Comparison of ENCODE assay signal across 20 mouse cellular contexts in genomic region chr3:89732091-89732490, GRCm38 (mm10). TPM values are rescaled to one million over a fixed set of nuclear protein-coding genes. Genes with fewer than 3 reads are reported as not detected.
DNase-seq lines count a peak whose midpoint lies in the region; ATAC-seq and TF ChIP-seq lines count a peak whose summit lies in the region.
"Had no signal": no experiment of that assay in that cellular context is flagged by ENCODE, and none has a peak within 500 bp of the region (broad histone marks: within the 10 kb centered on the region; RNA-seq: fewer than 3 reads in every experiment).

No protein-coding gene starts in this region.

- H3K4me2 ChIP-seq in intestine, postnatal 0 days (replicated peaks; ENCODE audit: low read depth), result peak overlapping the region; percentile 64
- no peak overlapping the region for H3K4me2 ChIP-seq in intestine, embryonic 16.5 days (ENCODE audit: low read depth, low read length)
- peak overlapping the region; percentile 84 for H3K4me2 ChIP-seq in liver, embryonic 12.5 days
- H3K4me2 ChIP-seq in myocyte (ENCODE audit: low read depth), result no peak overlapping the region
- H3K4me2 ChIP-seq: forebrain, embryonic 13.5 days had no signal

- 83% methylated on average over 4 of the region's 4 CpGs for WGBS in intestine, postnatal 0 days
- 89% methylated on average over 4 of the region's 4 CpGs for WGBS in intestine, embryonic 16.5 days
- WGBS in liver, embryonic 12.5 days (ENCODE audit: insufficient replicate concordance), result 45% methylated on average over 4 of the region's 4 CpGs

- ATAC-seq in intestine, postnatal 0 days, result no peak
- ATAC-seq in intestine, embryonic 16.5 days, result no peak
- ATAC-seq in G1E (ENCODE audit: extremely low read depth, insufficient number of reproducible peaks, low FRiP score, poor library complexity, severe bottlenecking), result no peak
- no peak for ATAC-seq in liver, embryonic 12.5 days
- ATAC-seq: activated CD4-positive, CD25-positive, alpha-beta regulatory T cell, adult 4 months; forebrain, embryonic 13.5 days; hindbrain, embryonic 16.5 days; midbrain, embryonic 16.5 days had no signal

- no peak for TF ChIP-seq POLR2A in myocyte (IDR thresholded peaks at IDR 0.05; ENCODE audit: insufficient read length, low read depth)

- H3K4me3 ChIP-seq in intestine, postnatal 0 days (ENCODE audit: low read depth, low read length), result no peak overlapping the region
- no peak overlapping the region for H3K4me3 ChIP-seq in intestine, embryonic 16.5 days (ENCODE audit: low read length)
- peak overlapping the region; percentile 50; the same call in 1 of the 2 replicates for H3K4me3 ChIP-seq in G1E (ENCODE audit: low read depth, low read length)
- peak overlapping the region; percentile 84 for H3K4me3 ChIP-seq in liver, embryonic 12.5 days
- peak overlapping the region; percentile 46 for H3K4me3 ChIP-seq in myocyte
- H3K4me3 ChIP-seq: forebrain, embryonic 13.5 days; heart, embryonic 10.5 days had no signal

- no peak overlapping the region for H3ac ChIP-seq in myocyte (ENCODE audit: control insufficient read depth, insufficient read length)

- H3K27ac ChIP-seq in intestine, postnatal 0 days (ENCODE audit: low read depth, low read length), result no peak overlapping the region
- H3K27ac ChIP-seq in intestine, embryonic 16.5 days (ENCODE audit: low read length), result no peak overlapping the region
- no peak overlapping the region for H3K27ac ChIP-seq in liver, embryonic 12.5 days
- H3K27ac ChIP-seq: forebrain, embryonic 13.5 days; heart, embryonic 10.5 days; limb, embryonic 15.5 days had no signal

- H3K79me2 ChIP-seq in myocyte (ENCODE audit: control insufficient read depth, insufficient read depth), result peaks cover 37% of the 10 kb centered on the region

- H3K4me1 ChIP-seq in intestine, postnatal 0 days (replicated peaks; ENCODE audit: control insufficient read depth, insufficient read depth, low read length), result no peaks in the 10 kb centered on the region
- peaks cover 9% of the 10 kb centered on the region for H3K4me1 ChIP-seq in intestine, embryonic 16.5 days (ENCODE audit: control insufficient read depth, insufficient read depth, low read length)
- H3K4me1 ChIP-seq in G1E (ENCODE audit: insufficient read depth, low read depth, low read length), result peaks cover 60% of the 10 kb centered on the region
- H3K4me1 ChIP-seq in liver, embryonic 12.5 days, result peaks cover 34% of the 10 kb centered on the region

- DNase-seq in G1E (ENCODE audit: low spot score), result no peak
- DNase-seq in layer of hippocampus, adult 18-20 months (ENCODE audit: low spot score in 2 of 2), result no peak
- DNase-seq in layer of hippocampus, adult 9-11 months, result no peak
- DNase-seq: adrenal gland, postnatal 10 days; cerebellum, adult 11 months; cerebellum, postnatal 36 days; gastrocnemius, postnatal 36 days; kidney, adult 18-20 months; kidney, postnatal 14 days; lung, postnatal 10 days had no signal

- H3K27me3 ChIP-seq in intestine, postnatal 0 days (replicated peaks; ENCODE audit: control insufficient read depth, insufficient read depth, low read length), result no peaks in the 10 kb centered on the region
- no peaks in the 10 kb centered on the region for H3K27me3 ChIP-seq in intestine, embryonic 16.5 days (replicated peaks; ENCODE audit: control insufficient read depth, insufficient read depth, low read length)
- H3K27me3 ChIP-seq in G1E (ENCODE audit: insufficient read depth, low read length), result no peaks in the 10 kb centered on the region
- H3K27me3 ChIP-seq in liver, embryonic 12.5 days (replicated peaks), result no peaks in the 10 kb centered on the region
- no peaks in the 10 kb centered on the region for H3K27me3 ChIP-seq in myocyte (ENCODE audit: control insufficient read depth, insufficient read depth, insufficient read length)
- H3K27me3 ChIP-seq: forebrain, embryonic 13.5 days; limb, embryonic 15.5 days had no signal

- no peak overlapping the region for H3K9ac ChIP-seq in intestine, postnatal 0 days (ENCODE audit: low read depth, low read length)
- H3K9ac ChIP-seq in intestine, embryonic 16.5 days (ENCODE audit: low read depth, low read length), result no peak overlapping the region
- peak overlapping the region; percentile 90; the same call in 1 of the 2 replicates for H3K9ac ChIP-seq in liver, embryonic 12.5 days
- H3K9ac ChIP-seq: forebrain, embryonic 13.5 days; limb, embryonic 15.5 days had no signal

- H3K36me3 ChIP-seq in intestine, postnatal 0 days (ENCODE audit: control insufficient read depth, insufficient read depth), result peaks cover 25% of the 10 kb centered on the region
- H3K36me3 ChIP-seq in intestine, embryonic 16.5 days (ENCODE audit: control insufficient read depth, insufficient read depth, low read length), result no peaks in the 10 kb centered on the region
- peaks cover 47% of the 10 kb centered on the region for H3K36me3 ChIP-seq in G1E (replicated peaks)
- H3K36me3 ChIP-seq in liver, embryonic 12.5 days, result peaks cover 28% of the 10 kb centered on the region
- H3K36me3 ChIP-seq in myocyte (ENCODE audit: control insufficient read depth, insufficient read depth), result no peaks in the 10 kb centered on the region

- no peaks in the 10 kb centered on the region for H3K9me3 ChIP-seq in intestine, postnatal 0 days (ENCODE audit: control insufficient read depth)
- H3K9me3 ChIP-seq in intestine, embryonic 16.5 days (ENCODE audit: control insufficient read depth, low read length), result no peaks in the 10 kb centered on the region
- H3K9me3 ChIP-seq in G1E (replicated peaks), result no peaks in the 10 kb centered on the region
- H3K9me3 ChIP-seq in liver, embryonic 12.5 days (replicated peaks), result no peaks in the 10 kb centered on the region
- H3K9me3 ChIP-seq: forebrain, embryonic 13.5 days; heart, embryonic 10.5 days; limb, embryonic 15.5 days had no signal

- TF ChIP-seq CTCF in intestine, postnatal 0 days (IDR thresholded peaks at IDR 0.05; ENCODE audit: low read depth), result no peak
- TF ChIP-seq CTCF in G1E (IDR thresholded peaks at IDR 0.05; ENCODE audit: low read depth, low read length), result no peak

TF ChIP-seq in myocyte, 11 proteins besides CTCF, POLR2A, EP300 and RAD21:
- TF ChIP-seq MYOD1 (IDR thresholded peaks at IDR 0.05; ENCODE audit: control insufficient read depth in 1 of 3, insufficient read length in 2 of 3, low read depth in 2 of 3), result no peak
- no peak for TF ChIP-seq CEBPB (IDR thresholded peaks at IDR 0.05; ENCODE audit: insufficient read depth, poor library complexity, severe bottlenecking)
- TF ChIP-seq USF1 (IDR thresholded peaks at IDR 0.05; ENCODE audit: low read depth), result no peak
- TF ChIP-seq E2F4 (IDR thresholded peaks at IDR 0.05; ENCODE audit: insufficient read depth), result no peak
- TF ChIP-seq TCF12 (IDR thresholded peaks at IDR 0.05; ENCODE audit: insufficient read depth, poor library complexity, severe bottlenecking), result no peak
- no peak for TF ChIP-seq MYOG (IDR thresholded peaks at IDR 0.05; ENCODE audit: control insufficient read depth in 1 of 3, insufficient read depth in 1 of 3, insufficient read length in 2 of 3, low read depth in 2 of 3)
- no peak for TF ChIP-seq POLR2AphosphoS2 (IDR thresholded peaks at IDR 0.05; ENCODE audit: insufficient read length, low read depth)
- no peak for TF ChIP-seq TCF3 (IDR thresholded peaks at IDR 0.05; ENCODE audit: insufficient read length, low read depth)
- TF ChIP-seq MAX (IDR thresholded peaks at IDR 0.05; ENCODE audit: low read depth), result no peak
- TF ChIP-seq REST (IDR thresholded peaks at IDR 0.05; ENCODE audit: insufficient read depth, insufficient read length), result no peak

RNA-seq across cellular contexts. Expression of gene Adar, which starts 17.3 kb away (rescaled TPM):
- 10.3 and 11.0 TPM in 2 replicates for polyA plus RNA-seq in intestine, postnatal 0 days (2015; fragmentation: Nextera tagmentation; extraction: Ambion mirVana)
- 8.6 and 10.2 TPM in 2 replicates for polyA plus RNA-seq in intestine, embryonic 16.5 days (2015; fragmentation: Nextera tagmentation; extraction: Ambion mirVana)
- 42.1 and 49.8 TPM in 2 replicates for total RNA-seq in G1E (2014; fragmentation: Nextera tagmentation)
- 37.0 and 37.3 TPM in 2 replicates for total RNA-seq in G1E (2017)
- 13.2 and 16.0 TPM in 2 replicates for polyA plus RNA-seq in G1E (2012)
- polyA plus RNA-seq in liver, embryonic 12.5 days (2016; fragmentation: Nextera tagmentation; extraction: Ambion mirVana), result 9.9 and 10.4 TPM in 2 replicates
- 12.5 TPM for polyA plus RNA-seq in myocyte (2012; fragmentation: generic; extraction: Trizol)
- 100 to 1,000 TPM; 117 to 124 TPM for total RNA-seq in layer of hippocampus, adult 18-20 months (2021)

RNA-seq across cellular contexts. Expression of gene Chrnb2, which starts 32.3 kb away (rescaled TPM):
- 0.95 and 1.0 TPM in 2 replicates for polyA plus RNA-seq in intestine, postnatal 0 days (2015; fragmentation: Nextera tagmentation; extraction: Ambion mirVana)
- 1.5 and 1.7 TPM in 2 replicates for polyA plus RNA-seq in intestine, embryonic 16.5 days (2015; fragmentation: Nextera tagmentation; extraction: Ambion mirVana)
- total RNA-seq in G1E (2014; fragmentation: Nextera tagmentation), result 2.0 and 2.2 TPM in 2 replicates
- total RNA-seq in G1E (2017), result 1.2 and 1.3 TPM in 2 replicates
- polyA plus RNA-seq in G1E (2012), result 0.14 and 0.23 TPM in 2 replicates
- 0.26 and 0.31 TPM in 2 replicates for polyA plus RNA-seq in liver, embryonic 12.5 days (2016; fragmentation: Nextera tagmentation; extraction: Ambion mirVana)
- 0.42 TPM for polyA plus RNA-seq in myocyte (2012; fragmentation: generic; extraction: Trizol)
- total RNA-seq in layer of hippocampus, adult 18-20 months (2021), result 10 to 100 TPM; 31.3 to 31.5 TPM

RNA-seq across cellular contexts. Expression of gene Ube2q1, which starts 41.3 kb away (rescaled TPM):
- 22.1 and 23.7 TPM in 2 replicates for polyA plus RNA-seq in intestine, postnatal 0 days (2015; fragmentation: Nextera tagmentation; extraction: Ambion mirVana)
- polyA plus RNA-seq in intestine, embryonic 16.5 days (2015; fragmentation: Nextera tagmentation; extraction: Ambion mirVana), result 8.2 and 11.5 TPM in 2 replicates
- total RNA-seq in G1E (2014; fragmentation: Nextera tagmentation) (106 and 131 TPM in 2 replicates), G1E (2017) (133 and 134 TPM in 2 replicates)
- polyA plus RNA-seq in G1E (2012) (44.3 and 65.9 TPM in 2 replicates), myocyte (2012; fragmentation: generic; extraction: Trizol) (39.8 TPM)
- polyA plus RNA-seq in liver, embryonic 12.5 days (2016; fragmentation: Nextera tagmentation; extraction: Ambion mirVana), result 8.4 and 9.7 TPM in 2 replicates
- total RNA-seq in layer of hippocampus, adult 18-20 months (2021), result 10 to 100 TPM; 94.7 to 96.2 TPM

Comparison
In these comparisons a context has a peak if more than half of its experiments do, and no peak if none do; other contexts are left out.
1. H3K4me2 ChIP-seq: peak in intestine, postnatal 0 days (single experiment) and liver, embryonic 12.5 days (single experiment); none in intestine, embryonic 16.5 days (single experiment) and myocyte (single experiment).
2. H3K4me3 ChIP-seq: peak in G1E (single experiment), liver, embryonic 12.5 days (single experiment) and myocyte (single experiment); none in intestine, postnatal 0 days (single experiment) and intestine, embryonic 16.5 days (single experiment).